Mouse (Mus musculus): Measurements from ENCODE around the gene Def8.

DNA sequence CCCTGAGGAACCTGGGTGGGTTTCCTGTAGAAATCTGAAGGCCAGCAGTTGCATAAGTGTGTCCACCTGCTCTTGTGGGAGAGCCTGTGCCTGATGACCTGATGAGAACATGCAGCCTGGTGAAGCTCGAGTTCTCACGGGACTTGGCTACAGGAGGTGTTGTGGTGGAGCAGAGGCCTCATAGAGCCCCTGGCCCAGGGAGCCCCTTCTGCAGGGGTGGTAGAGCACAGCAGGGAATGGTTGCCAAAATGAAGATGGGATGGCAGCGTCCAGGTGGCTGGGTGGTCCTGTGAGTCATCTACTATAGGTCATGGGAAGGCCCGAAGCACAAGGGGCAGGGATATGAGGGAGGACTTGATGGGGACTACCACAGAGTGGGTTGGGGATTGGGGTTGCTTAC lies 41.6 kb upstream of the Def8 start:
- TF ChIP-seq EP300 (IDR thresholded peaks at IDR 0.05) = no peak
- no peak for TF ChIP-seq CTCF (IDR thresholded peaks at IDR 0.05)
